Mouse (Mus musculus) gonadal fat pad, adult 2 months (tissue): ENCODE measurements around the gene Phrf1. TPM values are rescaled to one million over a fixed set of nuclear protein-coding genes. Genes with fewer than 3 reads are reported as not detected.

Experiments used
- DNase-seq: peaks from one replicate; pipeline ENCODE4 v3.0.0-alpha.2; 2012; ENCODE audit warnings: low read depth
- polyA plus RNA-seq: library from polyadenylated mRNA; depleted of rRNA; stranded (reverse); fragments of >200 nt; gene quantifications from 2 replicates; pipeline ENCODE4 v1.2.3, GENCODE M21; 2012

Phrf1 gene
- polyA plus RNA-seq, 1 experiment, result 22.7 TPM

DNA sequence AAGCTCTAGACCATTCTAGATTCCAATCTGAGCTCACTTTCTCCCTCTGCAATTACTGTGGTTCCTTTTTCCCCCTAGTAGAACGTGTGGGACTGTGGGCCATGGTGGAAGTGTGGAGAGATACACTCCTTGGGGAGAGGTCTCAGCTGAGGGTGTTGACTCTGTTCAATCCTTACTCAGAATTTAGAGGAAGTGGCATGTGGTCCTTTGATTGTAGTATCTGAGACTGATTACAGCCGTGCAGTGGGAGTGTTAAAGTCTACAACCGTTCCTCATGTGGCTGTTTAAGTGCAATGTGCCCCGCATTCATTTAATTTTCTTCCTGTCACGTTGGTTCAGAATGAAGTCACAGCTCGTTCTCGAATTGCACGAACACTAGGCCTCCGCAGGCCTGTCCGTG is 27.6 kb downstream of the Phrf1 start:
- DNase-seq, result no peak

- DNase-seq, result no peak
Observed at GRCm38 (mm10) chr7:141261480-141261879, 32.9 kb downstream of the Phrf1 start.

DNA sequence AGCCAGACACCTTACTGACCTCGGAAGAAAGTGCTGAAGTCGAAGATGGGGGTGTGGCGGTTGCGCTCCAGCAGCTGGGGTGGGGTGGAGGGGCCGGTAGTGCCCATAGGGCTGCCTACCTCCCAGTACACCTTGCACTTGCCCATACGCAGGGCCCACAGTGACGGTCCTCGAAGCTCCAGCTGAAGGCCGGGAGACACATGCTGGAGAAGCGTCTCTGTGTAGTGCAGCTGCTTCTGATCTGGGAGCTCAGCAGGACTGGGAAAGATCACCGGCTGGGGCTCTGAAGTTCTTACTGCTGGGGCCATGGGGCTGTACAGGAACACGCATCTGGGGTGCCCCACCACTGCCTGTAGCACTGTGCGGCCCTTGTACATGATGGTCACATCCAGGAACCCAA is 35.1 kb downstream of the Phrf1 start:
- no peak for DNase-seq

DNA sequence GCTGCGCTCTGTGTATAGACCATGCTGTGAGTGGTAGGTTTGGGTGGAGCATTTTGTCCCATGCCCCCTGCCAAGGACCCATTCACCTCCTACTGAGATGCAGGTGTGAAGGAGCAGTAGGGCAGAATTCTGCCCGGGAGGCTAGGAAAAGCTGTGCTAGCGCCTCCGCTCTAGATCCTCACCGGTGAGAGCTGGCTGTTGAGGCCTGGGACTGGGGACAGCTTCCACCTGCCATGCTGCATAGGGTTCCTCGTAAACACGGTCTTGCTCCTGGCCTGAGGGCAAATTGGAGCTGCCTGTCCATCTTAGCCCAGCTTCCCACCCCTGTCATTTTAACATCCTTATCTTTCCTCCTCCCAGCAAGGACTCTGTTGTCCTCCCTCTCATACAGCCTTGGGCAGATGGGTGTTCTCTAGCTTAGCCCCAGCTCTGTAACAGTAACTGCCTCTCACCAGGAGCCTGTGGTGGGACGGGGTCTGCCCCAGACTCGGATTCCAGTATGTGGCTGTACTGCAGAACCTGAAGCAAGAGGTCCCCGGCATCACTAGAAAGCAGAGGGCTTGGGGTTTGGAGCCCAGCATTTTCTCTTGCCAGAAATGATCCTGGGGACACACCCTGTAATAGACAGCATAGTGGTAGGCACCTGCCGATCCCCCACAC is 35.6 kb downstream of the Phrf1 start:
- DNase-seq, result no peak

- no peak for DNase-seq
Observed at GRCm38 (mm10) chr7:141264761-141265410, 36.3 kb downstream of the Phrf1 start.

GRCm38 (mm10) chr7:141265411-141265738 is 36.8 kb downstream of the Phrf1 start:
- no peak for DNase-seq

GRCm38 (mm10) chr7:141265739-141266561 is 37.4 kb downstream of the Phrf1 start, which contains the start of gene Irf7:
TSS of gene Irf7 (minus strand) at chr7:141266481.
- no peak for DNase-seq

GRCm38 (mm10) chr7:141268466-141269272 is 40.1 kb downstream of the Phrf1 start:
- no peak for DNase-seq

- DNase-seq, result no peak
Observed at GRCm38 (mm10) chr7:141269273-141269545, 40.6 kb downstream of the Phrf1 start.

DNA sequence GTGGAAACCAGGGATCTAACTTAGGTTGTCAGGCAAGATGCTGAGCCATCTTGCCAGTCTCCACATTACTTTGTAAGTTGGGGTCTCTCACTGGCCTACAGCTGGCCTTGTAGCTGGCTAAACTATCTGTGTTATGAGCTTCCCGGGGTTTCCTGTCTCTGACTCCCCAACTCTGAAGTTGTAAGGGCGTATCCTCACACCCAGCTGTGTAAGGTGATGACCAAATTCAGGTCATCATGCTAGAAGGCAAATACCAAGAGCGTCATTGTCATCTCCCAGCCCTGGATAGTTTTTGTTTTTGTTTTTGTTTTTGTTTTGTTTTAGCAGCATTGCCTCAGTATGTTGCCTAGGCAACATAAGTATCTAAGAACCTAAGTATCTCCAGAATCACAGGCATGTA is 42.0 kb downstream of the Phrf1 start:
- no peak for DNase-seq

DNA sequence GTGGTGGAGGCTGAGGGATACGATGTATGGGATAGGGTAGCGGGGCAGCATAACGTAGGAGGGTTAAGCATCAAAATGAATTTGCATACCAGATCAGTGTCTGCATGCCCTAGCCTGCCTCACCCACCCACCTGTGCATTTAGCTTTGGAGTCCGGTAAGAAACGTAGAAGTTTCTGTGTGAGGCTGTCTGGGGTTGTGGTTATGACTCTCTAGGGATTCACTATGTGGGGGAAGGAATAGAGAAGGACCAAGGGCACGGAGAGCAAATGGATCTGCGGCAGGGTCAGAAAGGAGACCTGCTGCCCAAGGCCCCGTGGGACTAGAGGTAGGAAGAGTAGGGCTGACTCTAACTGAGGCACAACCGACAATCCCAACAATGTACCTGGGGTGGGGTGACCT is 46.8 kb downstream of the Phrf1 start:
- DNase-seq, result no peak

GRCm38 (mm10) chr7:141276546-141276945 is 48.0 kb downstream of the Phrf1 start, which contains the start of gene Cdhr5:
TSS of gene Cdhr5 (minus strand) at chr7:141276786.
- no peak for DNase-seq

- DNase-seq, result no peak
Observed at GRCm38 (mm10) chr7:141277701-141278678, 49.4 kb downstream of the Phrf1 start.

DNA sequence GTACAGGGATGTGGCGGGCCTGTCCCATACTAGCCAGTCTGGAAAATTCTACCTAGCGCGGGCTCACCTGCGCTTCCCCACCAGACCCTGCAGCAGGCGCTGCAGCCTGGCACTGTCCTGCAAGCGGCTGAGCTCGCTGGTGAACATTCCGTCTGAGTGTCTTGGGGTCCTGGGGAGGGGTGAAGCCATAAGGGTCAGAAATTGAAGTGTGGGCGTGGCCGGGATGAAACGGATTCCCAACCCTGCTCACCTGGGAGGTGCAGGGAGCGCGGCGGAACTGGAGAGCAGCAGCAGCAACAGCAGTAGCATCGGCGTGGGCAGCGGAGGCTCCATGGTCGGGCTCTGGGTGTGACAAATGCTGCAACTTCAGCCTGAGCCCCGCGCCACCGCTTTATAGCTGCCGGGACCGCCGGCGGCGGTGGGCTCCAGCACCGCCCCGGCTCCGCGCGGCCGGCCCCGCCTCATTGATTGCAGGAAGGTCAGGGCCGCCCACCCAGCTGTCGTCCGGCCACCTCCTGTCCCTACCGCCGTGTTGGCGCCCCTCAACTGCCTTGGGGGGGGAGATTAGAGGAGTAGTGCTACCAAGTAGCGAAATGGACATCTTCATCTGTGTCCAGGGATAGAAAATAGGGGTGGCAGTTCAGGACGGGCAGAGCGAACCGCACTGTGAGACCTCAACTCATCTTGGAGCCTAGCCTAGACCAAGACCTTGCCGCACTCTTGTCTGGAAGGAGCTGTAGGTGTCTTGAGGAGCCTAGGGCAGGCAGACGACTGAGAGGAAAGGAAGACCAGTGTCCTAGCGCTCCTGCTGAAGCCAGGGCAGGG is 50.4 kb downstream of the Phrf1 start, which contains the start of gene Sct:
Gene Sct (minus strand): TSS at position 368 of the 825 bp plus-strand sequence.
- DNase-seq, result no peak

DNA sequence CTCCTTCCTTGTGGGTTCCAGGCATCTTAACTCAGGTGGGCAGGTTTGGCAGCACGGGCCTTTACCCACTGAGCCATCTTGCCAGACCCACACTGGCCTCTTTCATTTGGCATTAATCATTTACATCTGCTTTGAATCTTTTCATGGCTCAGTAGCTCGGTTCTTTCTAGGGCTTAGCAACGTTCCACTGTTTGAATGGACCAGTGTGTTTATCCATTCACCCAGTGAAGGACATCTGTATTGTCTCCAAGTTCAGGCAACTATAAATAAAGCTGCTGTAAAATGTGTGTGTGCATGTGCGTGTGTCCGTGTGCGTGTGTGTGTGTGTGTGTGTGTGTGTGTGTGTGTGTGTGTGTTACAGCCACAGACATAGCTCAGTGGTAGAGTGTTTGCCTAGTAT is 52.9 kb downstream of the Phrf1 start:
- DNase-seq, result no peak

- DNase-seq, result no peak
Observed at GRCm38 (mm10) chr7:141282756-141283155, 54.2 kb downstream of the Phrf1 start.

DNA sequence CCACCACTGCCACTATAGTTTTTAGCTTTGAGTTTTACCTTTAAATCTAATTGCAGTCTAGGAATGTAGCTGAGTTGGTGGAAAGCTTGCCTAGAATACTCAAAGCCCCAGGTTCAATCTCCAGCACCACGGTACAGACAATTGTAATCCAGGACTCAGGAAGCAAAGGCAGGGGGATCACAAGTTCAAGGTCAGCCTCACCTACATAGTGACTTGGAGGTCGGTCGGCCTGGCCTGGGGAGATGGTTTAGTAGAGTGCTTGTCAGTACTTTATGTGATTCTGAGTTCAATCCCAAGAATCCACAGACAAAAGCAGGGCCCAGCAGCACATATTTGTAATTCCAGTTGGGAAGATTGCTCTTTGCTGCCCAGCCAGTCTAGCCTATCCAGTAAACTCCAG is 59.5 kb downstream of the Phrf1 start:
- no peak for DNase-seq

DNA sequence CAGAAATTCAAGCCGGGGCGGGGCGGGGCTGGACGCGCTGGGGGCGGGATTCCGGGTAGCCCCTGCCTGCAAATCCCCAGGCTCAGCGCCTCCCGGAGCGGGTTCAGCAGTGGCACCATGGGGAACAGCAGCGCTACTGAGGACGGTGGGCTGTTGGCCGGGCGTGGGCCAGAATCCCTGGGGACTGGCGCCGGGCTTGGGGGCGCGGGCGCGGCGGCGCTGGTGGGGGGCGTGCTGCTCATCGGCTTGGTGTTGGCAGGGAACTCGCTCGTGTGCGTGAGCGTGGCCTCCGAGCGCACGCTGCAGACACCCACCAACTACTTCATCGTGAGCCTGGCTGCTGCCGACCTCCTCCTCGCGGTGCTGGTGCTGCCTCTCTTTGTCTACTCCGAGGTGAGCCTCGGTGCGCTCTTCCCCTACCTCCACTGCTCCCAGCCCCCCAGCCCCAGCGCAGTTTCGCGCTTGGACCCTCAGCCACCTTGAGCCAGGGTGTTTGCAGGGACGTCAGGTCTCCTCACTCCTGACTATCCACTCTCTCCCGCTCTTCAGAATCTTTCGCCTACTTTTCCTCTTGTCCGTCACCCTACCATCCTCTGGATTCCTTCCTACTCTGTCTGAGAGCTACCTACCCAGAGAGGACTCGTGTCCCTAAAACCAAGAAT is 63.5 kb downstream of the Phrf1 start, which contains the start of gene Drd4:
Gene Drd4 (plus strand): TSS at position 86 of the 662 bp plus-strand sequence.
- DNase-seq, result no peak
